Mouse (Mus musculus): Measurements from ENCODE around the gene Oosp2. TPM values are rescaled to one million over a fixed set of nuclear protein-coding genes. Genes with fewer than 3 reads are reported as not detected.

Gene Oosp2
- total RNA-seq (2023), result not detected

DNA sequence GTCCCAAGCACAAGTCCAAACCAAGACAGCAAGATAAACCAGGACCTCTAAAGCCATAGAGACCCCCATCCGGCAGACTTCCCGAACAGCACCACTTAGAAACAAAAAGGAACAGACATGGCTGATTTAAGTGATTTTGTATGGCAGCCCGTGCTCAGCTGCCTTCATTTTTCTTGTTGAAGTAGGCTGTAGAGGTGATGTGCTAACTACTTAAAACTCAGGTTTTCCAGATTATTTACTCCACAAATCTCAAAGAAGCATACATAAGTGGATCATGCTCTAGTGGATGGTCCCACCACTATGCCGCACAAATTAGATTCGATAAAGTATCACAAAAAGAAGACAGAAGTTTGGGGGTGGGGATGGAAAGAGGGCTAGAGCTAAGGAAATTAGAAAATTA, at the start of gene Oosp2:
Gene Oosp2 (minus strand): TSS at position 101 of the 400 bp plus-strand sequence.

DNA sequence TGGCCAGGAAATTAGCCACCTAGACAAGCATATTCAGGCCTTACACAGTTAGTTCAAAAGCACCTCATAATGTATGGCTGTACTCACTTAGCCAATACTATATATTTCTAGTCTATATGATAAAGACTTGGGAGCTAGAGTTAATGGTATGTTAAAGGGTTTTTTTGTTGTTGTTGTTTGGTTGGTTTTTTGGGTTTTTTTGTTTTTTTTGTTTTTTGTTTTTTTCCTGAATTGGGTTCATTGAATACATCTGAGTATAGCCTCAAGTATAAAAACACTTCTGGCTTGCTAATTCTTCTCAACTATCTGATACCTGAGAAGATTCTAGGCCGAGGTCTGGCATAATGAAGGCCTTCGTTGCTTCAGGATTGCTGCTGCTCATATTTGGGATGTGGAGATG, 36.4 kb upstream of the Oosp2 start, which contains the start of gene Oosp3:
Gene Oosp3 (plus strand): TSS at position 301 of the 400 bp plus-strand sequence.

DNA sequence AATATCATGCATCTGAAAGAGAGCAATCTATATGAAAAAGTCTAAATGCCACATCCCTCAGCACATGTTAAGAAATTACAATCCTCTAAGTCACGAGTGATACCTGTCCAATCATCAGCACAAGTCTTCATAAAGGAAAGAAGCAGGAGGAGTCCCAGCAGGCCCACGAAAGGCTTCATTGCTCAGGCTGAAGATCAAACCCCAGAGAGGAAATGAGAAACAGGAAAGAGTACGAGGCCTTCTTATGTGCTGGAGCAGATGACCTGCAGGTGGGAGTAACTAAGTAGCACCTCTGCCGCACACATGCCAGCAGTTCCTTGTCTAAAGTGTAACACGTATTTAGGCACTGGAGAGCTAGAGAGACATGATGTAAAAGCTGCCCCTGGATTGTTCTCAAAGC, 30.5 kb upstream of the Oosp2 start, which contains the start of gene Oosp1:
Gene Oosp1 (minus strand): TSS at position 312 of the 400 bp plus-strand sequence.

DNA sequence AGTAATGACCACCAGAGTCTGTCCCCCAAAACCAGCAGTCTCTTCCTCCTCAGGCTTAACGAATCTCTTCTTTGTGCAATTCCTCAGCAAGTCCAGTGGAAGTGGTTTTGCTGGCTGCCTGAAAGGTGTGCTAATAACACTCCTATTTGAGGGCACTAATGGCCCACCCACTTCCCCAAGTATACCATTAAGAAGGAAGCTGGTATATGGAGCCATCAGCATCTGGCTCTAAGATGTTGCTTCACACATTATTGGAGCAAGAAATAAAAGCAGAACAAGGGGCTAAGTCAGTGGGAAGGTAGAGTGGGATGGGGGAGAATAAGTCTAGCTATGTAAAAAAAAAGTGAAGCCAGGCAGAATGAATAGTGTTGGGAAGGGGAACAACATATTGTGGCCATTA, 19.6 kb downstream of the Oosp2 start, which contains the start of gene Ms4a3:
Gene Ms4a3 (minus strand): TSS at position 120 of the 400 bp plus-strand sequence.

DNA sequence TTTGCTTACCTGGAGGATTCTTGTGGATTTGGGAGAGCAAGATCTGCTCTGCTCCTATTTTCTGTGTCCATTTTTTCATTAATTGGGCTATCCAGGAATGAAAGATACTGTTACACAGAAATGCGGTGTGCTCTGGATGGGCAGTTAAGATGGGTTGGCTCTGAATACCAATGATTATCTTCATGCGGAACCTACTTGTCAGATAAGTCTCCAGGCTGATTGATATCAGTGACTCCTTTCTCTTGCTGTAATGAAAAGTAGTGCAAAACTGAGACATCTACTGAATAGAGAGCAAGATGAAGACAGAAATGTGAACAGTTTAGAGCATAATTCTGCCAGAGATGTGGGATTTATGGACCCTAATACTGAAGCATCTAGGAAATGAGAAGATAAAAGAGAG, 36.8 kb downstream of the Oosp2 start, which contains the start of gene Ms4a2:
Gene Ms4a2 (minus strand): TSS at position 169 of the 400 bp plus-strand sequence.

DNA sequence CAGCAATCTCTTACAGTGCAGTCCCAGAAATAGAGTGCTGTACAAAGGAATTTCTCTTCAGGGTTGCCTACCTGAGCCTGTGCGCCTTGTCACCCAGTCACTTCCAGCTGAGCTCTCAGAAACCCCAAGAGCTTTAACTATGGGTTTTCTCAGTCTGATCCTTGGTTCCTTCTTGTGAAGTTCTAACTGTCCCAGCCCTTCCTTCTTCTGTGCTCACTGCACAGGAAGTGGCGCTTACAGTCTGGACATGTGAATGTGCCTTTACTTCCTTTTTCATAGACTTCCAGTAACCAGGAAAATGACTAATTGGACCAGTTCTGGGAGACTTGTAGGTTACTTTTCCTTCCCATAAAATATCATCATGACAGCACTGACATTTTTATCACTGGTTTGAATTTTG, 55.8 kb downstream of the Oosp2 start, which contains the start of gene Ms4a6d:
Gene Ms4a6d (minus strand): TSS at position 247 of the 400 bp plus-strand sequence.

Other genes with a start within 250 kb of the Oosp2 start
- gene Ms4a4b, start 217.0 kb downstream of the Oosp2 start, total RNA-seq (2023), result 10 to 100 TPM; 15.5 to 22.1 TPM
- gene Ms4a6c, start 191.2 kb downstream of the Oosp2 start, total RNA-seq (2023), result 100 to 1,000 TPM; 684 to 762 TPM
- 10 to 100 TPM in 1 of 2 experiments, 1 to 10 TPM in 1; 6.4 to 11.0 TPM for gene Gm8369, start 174.6 kb downstream of the Oosp2 start, total RNA-seq (2023)
- 100 to 1,000 TPM; 117 to 227 TPM for gene Ms4a6b, start 144.0 kb downstream of the Oosp2 start, total RNA-seq (2023)
- gene Ms4a4d, start 123.8 kb downstream of the Oosp2 start, total RNA-seq (2023), result not detected
- gene Ms4a6d, start 55.7 kb downstream of the Oosp2 start, total RNA-seq (2023), result 10 to 100 TPM; 65.5 to 88.8 TPM
- gene Ms4a2, start 36.8 kb downstream of the Oosp2 start, total RNA-seq (2023), result not detected
- gene Ms4a3, start 19.7 kb downstream of the Oosp2 start, total RNA-seq (2023), result not detected
- gene Oosp1, start 30.6 kb upstream of the Oosp2 start, total RNA-seq (2023), result not detected
- not detected for gene Oosp3, start 36.5 kb upstream of the Oosp2 start, total RNA-seq (2023)
- not detected for gene Gif, start 87.0 kb upstream of the Oosp2 start, total RNA-seq (2023)
- 10 to 100 TPM; 20.4 to 22.3 TPM for gene Mrpl16, start 109.8 kb upstream of the Oosp2 start, total RNA-seq (2023)
- 10 to 100 TPM; 33.8 to 39.4 TPM for gene Stx3, start 158.8 kb upstream of the Oosp2 start, total RNA-seq (2023)
- gene Olfr1417, start 178.7 kb upstream of the Oosp2 start, total RNA-seq (2023), result not detected
- not detected for gene Olfr1418, start 200.5 kb upstream of the Oosp2 start, total RNA-seq (2023)
- not detected for gene Olfr1419, start 214.5 kb upstream of the Oosp2 start, total RNA-seq (2023)
- gene Olfr1420, start 226.0 kb upstream of the Oosp2 start, total RNA-seq (2023), result not detected

Measured in monocyte, adult 59 days (primary cell).